Mouse (Mus musculus): Measurements from ENCODE around the gene Cfap20.

DNA sequence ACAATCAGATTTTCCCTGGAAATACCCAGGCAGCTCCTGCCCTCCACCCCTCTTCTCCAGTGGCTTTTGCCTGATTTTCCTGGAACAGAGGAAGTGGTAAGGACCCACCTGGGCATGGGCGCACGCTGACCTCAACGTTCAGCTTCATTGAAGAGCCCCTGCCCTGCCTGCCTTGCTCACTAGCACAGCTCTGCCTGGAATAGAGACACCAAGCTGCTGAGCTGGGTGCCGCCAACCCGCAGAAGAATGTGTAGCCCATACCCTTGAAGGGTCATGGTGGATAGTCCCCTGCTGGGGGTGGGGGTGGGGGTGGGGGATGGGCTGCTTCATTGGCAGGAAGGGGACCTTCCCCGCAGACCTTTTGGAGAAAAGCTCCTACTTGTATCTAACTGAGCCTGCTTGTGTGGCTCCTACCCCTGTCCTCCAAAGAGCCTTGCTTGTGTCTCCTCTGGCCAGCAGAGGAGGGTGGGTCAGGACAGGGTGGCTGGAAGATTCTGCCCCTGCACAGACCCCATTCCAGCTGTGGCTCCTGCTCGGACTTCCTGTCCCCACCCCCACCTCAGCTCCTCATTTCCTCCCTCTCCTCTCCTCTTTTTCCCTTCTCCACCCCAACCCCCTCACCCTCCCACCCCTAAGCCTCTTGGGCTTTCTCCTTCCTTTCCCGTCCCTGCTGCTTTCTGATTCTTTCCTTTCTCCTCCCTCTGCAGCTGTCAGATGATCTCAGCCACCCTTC is 39.3 kb downstream of the Cfap20 start:
- TF ChIP-seq CEBPB (IDR thresholded peaks at IDR 0.05; ENCODE audit: low read depth) = no peak
- TF ChIP-seq CTCF (IDR thresholded peaks at IDR 0.05; ENCODE audit: control insufficient read depth, insufficient read depth, insufficient read length) = no peak
- no peak for TF ChIP-seq MYOD1 (IDR thresholded peaks at IDR 0.05; ENCODE audit: control insufficient read depth, insufficient read length, low read depth)
- TF ChIP-seq USF1 (IDR thresholded peaks at IDR 0.05; ENCODE audit: low read depth) = no peak
- no peak for TF ChIP-seq MYOG (IDR thresholded peaks at IDR 0.05; ENCODE audit: control insufficient read depth, extremely low read depth, insufficient read length)
- TF ChIP-seq MAX (IDR thresholded peaks at IDR 0.05) = no peak
- TF ChIP-seq FOSL1 (IDR thresholded peaks at IDR 0.05; ENCODE audit: insufficient read depth, low read length, poor library complexity, severe bottlenecking) = no peak

All from C2C12 (cell line).